Mouse (Mus musculus): Measurements from ENCODE around the gene Tfeb. TPM values are rescaled to one million over a fixed set of nuclear protein-coding genes. Genes with fewer than 3 reads are reported as not detected.

The Tfeb gene
- polyA plus RNA-seq, 1 experiment from 2014 or later, result 5.1 TPM

- H3K4me3 ChIP-seq (ENCODE audit: low read depth, low read length), result no peak overlapping the region
- no peaks in the 10 kb centered on the region for H3K9me3 ChIP-seq (ENCODE audit: control insufficient read depth, low read depth, low read length)
- ATAC-seq (ENCODE audit: insufficient number of reproducible peaks, insufficient read depth, low FRiP score, low read depth), result no peak
- H3K27me3 ChIP-seq (ENCODE audit: control insufficient read depth, insufficient read depth, low read length), result no peaks in the 10 kb centered on the region
- H3K4me1 ChIP-seq (ENCODE audit: control insufficient read depth, insufficient read depth, low read length), result peaks cover 4% of the 10 kb centered on the region
- H3K9ac ChIP-seq (replicated peaks; ENCODE audit: low read depth, low read length), result no peak overlapping the region
- no peak overlapping the region for H3K27ac ChIP-seq (ENCODE audit: low read length)
- no peaks in the 10 kb centered on the region for H3K36me3 ChIP-seq (ENCODE audit: control insufficient read depth, insufficient read depth, low read length)
- H3K4me2 ChIP-seq (replicated peaks; ENCODE audit: low read depth, low read length), result no peak overlapping the region
- WGBS, result 93% methylated on average over 14 of the region's 14 CpGs
Observed at GRCm38 (mm10) chr17:47744086-47744485, 7.3 kb downstream of the Tfeb start.

DNA sequence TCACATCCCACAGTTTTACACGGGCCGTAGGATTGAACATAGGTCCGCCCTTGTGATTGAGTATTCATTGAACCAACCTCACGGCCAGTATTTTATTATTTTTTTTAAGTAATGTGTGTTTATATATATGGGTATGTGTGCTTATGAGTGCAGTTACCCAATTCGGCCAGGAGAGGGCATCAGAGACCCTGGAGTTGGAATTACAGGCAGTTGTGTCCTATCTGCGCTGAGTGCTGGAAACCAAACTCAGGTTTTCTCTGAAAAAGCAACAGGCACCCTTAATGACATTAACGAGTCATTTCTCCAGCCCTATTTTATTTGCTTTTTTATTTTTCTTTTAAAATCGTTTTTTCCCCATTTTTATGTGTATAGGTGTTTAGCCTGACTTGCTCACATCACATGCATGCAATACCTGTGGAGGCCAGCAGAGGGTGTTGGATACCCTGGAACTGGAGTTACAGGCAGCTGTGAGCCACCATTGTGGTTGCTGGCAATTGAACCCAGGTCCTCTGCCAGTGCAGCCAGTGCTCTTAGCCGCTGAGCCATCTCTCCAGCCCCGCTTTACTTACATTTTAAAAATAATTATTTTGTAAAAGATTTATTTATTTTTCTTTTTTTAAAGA, 8.0 kb downstream of the Tfeb start:
- H3K27ac ChIP-seq (ENCODE audit: low read length), result no peak overlapping the region

DNA sequence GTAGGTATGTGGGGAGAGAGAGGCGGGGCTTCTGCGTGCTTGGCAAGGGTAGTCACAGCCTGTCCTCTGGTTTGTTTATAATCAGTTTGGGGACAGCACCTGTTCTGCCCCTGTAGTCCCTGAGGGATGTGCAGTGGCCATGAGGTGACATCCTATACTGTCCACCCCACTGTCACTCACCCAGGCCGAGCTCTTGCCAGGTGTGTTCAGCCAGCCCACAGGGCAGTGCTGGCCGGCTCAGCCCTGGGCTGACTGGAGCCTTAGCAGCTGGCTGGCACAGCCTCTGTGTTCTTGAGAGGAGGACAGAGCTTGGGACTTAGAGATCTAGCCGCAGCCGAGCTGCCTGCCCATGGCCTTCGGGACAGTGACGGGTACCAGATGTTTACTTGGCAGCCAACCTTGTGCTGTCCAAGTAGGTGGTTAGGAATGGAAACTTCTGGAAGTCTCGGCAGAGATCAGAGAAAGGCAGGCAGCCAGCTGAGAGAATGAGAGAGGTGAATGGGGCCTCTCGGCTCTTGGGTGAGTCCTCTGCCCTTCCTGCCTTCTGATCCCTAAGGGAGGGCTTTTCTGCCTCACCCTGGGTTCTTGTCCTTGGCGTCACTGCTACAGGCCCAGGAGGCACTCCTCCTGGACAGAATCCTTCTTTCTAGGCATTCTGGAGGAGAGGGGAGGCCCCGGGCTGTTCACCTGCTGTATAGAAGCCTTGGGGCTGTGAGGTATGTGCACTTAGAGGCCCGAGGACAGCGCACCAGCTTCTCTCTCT, 12.1 kb downstream of the Tfeb start:
- Histone ChIP-seq H3K36me3 (ENCODE audit: control insufficient read depth, insufficient read depth, low read length) (no peaks in the 10 kb centered on the region), H3K4me3 (ENCODE audit: low read depth, low read length) (no peak overlapping the region), H3K4me1 (ENCODE audit: control insufficient read depth, insufficient read depth, low read length) (peaks cover 8% of the 10 kb centered on the region), H3K27me3 (ENCODE audit: control insufficient read depth, insufficient read depth, low read length) (no peaks in the 10 kb centered on the region), H3K27ac (ENCODE audit: low read length) (peak overlapping the region; percentile 18; the same call in 1 of the 2 replicates), H3K9me3 (ENCODE audit: control insufficient read depth, low read depth, low read length) (no peaks in the 10 kb centered on the region), H3K9ac (replicated peaks; ENCODE audit: low read depth, low read length) (no peak overlapping the region), H3K4me2 (replicated peaks; ENCODE audit: low read depth, low read length) (no peak overlapping the region)
- WGBS, result 45% methylated on average over 14 of the region's 14 CpGs
- peak; percentile 46; the same call in 1 of the 2 replicates for ATAC-seq (ENCODE audit: insufficient number of reproducible peaks, insufficient read depth, low FRiP score, low read depth)

More for the DNA sequence above, 8.0 kb downstream of the Tfeb start:
- 85% methylated on average over 10 of the region's 10 CpGs for WGBS
- Histone ChIP-seq H3K36me3 (ENCODE audit: control insufficient read depth, insufficient read depth, low read length) (no peaks in the 10 kb centered on the region), H3K9me3 (ENCODE audit: control insufficient read depth, low read depth, low read length) (no peaks in the 10 kb centered on the region), H3K4me2 (replicated peaks; ENCODE audit: low read depth, low read length) (no peak overlapping the region), H3K27me3 (ENCODE audit: control insufficient read depth, insufficient read depth, low read length) (no peaks in the 10 kb centered on the region), H3K4me1 (ENCODE audit: control insufficient read depth, insufficient read depth, low read length) (peaks cover 8% of the 10 kb centered on the region), H3K9ac (replicated peaks; ENCODE audit: low read depth, low read length) (no peak overlapping the region), H3K4me3 (ENCODE audit: low read depth, low read length) (no peak overlapping the region)
- no peak for ATAC-seq (ENCODE audit: insufficient number of reproducible peaks, insufficient read depth, low FRiP score, low read depth)

GRCm38 (mm10) chr17:47749626-47750025, 12.8 kb downstream of the Tfeb start:
- WGBS, result 90% methylated on average over 3 of the region's 3 CpGs
- no peaks in the 10 kb centered on the region for H3K27me3 ChIP-seq (ENCODE audit: control insufficient read depth, insufficient read depth, low read length)
- ATAC-seq (ENCODE audit: insufficient number of reproducible peaks, insufficient read depth, low FRiP score, low read depth), result no peak
- no peaks in the 10 kb centered on the region for H3K9me3 ChIP-seq (ENCODE audit: control insufficient read depth, low read depth, low read length)
- H3K4me2 ChIP-seq (replicated peaks; ENCODE audit: low read depth, low read length), result no peak overlapping the region
- H3K36me3 ChIP-seq (ENCODE audit: control insufficient read depth, insufficient read depth, low read length), result no peaks in the 10 kb centered on the region
- no peak overlapping the region for H3K27ac ChIP-seq (ENCODE audit: low read length)
- H3K4me3 ChIP-seq (ENCODE audit: low read depth, low read length), result no peak overlapping the region
- H3K9ac ChIP-seq (replicated peaks; ENCODE audit: low read depth, low read length), result no peak overlapping the region
- H3K4me1 ChIP-seq (ENCODE audit: control insufficient read depth, insufficient read depth, low read length), result peaks cover 8% of the 10 kb centered on the region

DNA sequence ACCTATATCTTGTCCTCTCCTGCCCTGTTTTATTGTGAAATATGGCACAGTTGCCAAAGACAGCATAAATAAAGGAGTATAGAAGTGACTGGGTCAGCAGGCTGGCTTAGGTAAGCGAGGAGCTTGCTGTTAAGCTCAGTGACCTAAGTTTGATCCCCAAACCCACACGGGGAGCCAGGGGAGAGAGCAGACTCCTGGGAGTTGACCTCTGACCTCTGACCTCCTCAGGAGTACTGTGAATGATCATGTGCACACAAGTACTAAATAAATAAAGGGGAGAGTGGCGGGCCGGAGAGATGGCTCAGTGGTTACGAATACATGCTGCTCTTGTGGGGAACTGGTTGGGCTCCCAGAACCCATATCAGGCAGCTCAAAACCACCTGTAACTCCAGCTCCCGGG, 13.3 kb downstream of the Tfeb start:
- ATAC-seq (ENCODE audit: insufficient number of reproducible peaks, insufficient read depth, low FRiP score, low read depth), result no peak
- Histone ChIP-seq H3K4me1 (ENCODE audit: control insufficient read depth, insufficient read depth, low read length) (peaks cover 8% of the 10 kb centered on the region), H3K27me3 (ENCODE audit: control insufficient read depth, insufficient read depth, low read length) (no peaks in the 10 kb centered on the region), H3K36me3 (ENCODE audit: control insufficient read depth, insufficient read depth, low read length) (no peaks in the 10 kb centered on the region), H3K9ac (replicated peaks; ENCODE audit: low read depth, low read length) (no peak overlapping the region), H3K9me3 (ENCODE audit: control insufficient read depth, low read depth, low read length) (no peaks in the 10 kb centered on the region), H3K4me3 (ENCODE audit: low read depth, low read length) (no peak overlapping the region), H3K27ac (ENCODE audit: low read length) (no peak overlapping the region), H3K4me2 (replicated peaks; ENCODE audit: low read depth, low read length) (no peak overlapping the region)
- WGBS, result 48% methylated on average over 6 of the region's 6 CpGs

GRCm38 (mm10) chr17:47751811-47752210, 15.0 kb downstream of the Tfeb start:
- no peaks in the 10 kb centered on the region for H3K9me3 ChIP-seq (ENCODE audit: control insufficient read depth, low read depth, low read length)
- no peaks in the 10 kb centered on the region for H3K36me3 ChIP-seq (ENCODE audit: control insufficient read depth, insufficient read depth, low read length)
- H3K4me2 ChIP-seq (replicated peaks; ENCODE audit: low read depth, low read length), result no peak overlapping the region
- H3K27me3 ChIP-seq (ENCODE audit: control insufficient read depth, insufficient read depth, low read length), result no peaks in the 10 kb centered on the region
- WGBS, result 67% methylated on average over 5 of the region's 5 CpGs
- no peak overlapping the region for H3K4me3 ChIP-seq (ENCODE audit: low read depth, low read length)
- no peak overlapping the region for H3K9ac ChIP-seq (replicated peaks; ENCODE audit: low read depth, low read length)
- ATAC-seq (ENCODE audit: insufficient number of reproducible peaks, insufficient read depth, low FRiP score, low read depth), result no peak
- H3K4me1 ChIP-seq (ENCODE audit: control insufficient read depth, insufficient read depth, low read length), result peaks cover 8% of the 10 kb centered on the region
- H3K27ac ChIP-seq (ENCODE audit: low read length), result no peak overlapping the region

GRCm38 (mm10) chr17:47753130-47753775, 16.4 kb downstream of the Tfeb start:
- WGBS, result 71% methylated on average over 8 of the region's 8 CpGs
- no peaks in the 10 kb centered on the region for H3K27me3 ChIP-seq (ENCODE audit: control insufficient read depth, insufficient read depth, low read length)
- no peaks in the 10 kb centered on the region for H3K36me3 ChIP-seq (ENCODE audit: control insufficient read depth, insufficient read depth, low read length)
- no peak for ATAC-seq (ENCODE audit: insufficient number of reproducible peaks, insufficient read depth, low FRiP score, low read depth)
- no peaks in the 10 kb centered on the region for H3K9me3 ChIP-seq (ENCODE audit: control insufficient read depth, low read depth, low read length)
- H3K4me2 ChIP-seq (replicated peaks; ENCODE audit: low read depth, low read length), result no peak overlapping the region
- peaks cover 8% of the 10 kb centered on the region for H3K4me1 ChIP-seq (ENCODE audit: control insufficient read depth, insufficient read depth, low read length)
- no peak overlapping the region for H3K4me3 ChIP-seq (ENCODE audit: low read depth, low read length)
- no peak overlapping the region for H3K27ac ChIP-seq (ENCODE audit: low read length)
- no peak overlapping the region for H3K9ac ChIP-seq (replicated peaks; ENCODE audit: low read depth, low read length)

GRCm38 (mm10) chr17:47754246-47754645, 17.4 kb downstream of the Tfeb start:
- H3K4me2 ChIP-seq (replicated peaks; ENCODE audit: low read depth, low read length), result no peak overlapping the region
- no peak for ATAC-seq (ENCODE audit: insufficient number of reproducible peaks, insufficient read depth, low FRiP score, low read depth)
- no peaks in the 10 kb centered on the region for H3K9me3 ChIP-seq (ENCODE audit: control insufficient read depth, low read depth, low read length)
- H3K36me3 ChIP-seq (ENCODE audit: control insufficient read depth, insufficient read depth, low read length), result no peaks in the 10 kb centered on the region
- no peaks in the 10 kb centered on the region for H3K27me3 ChIP-seq (ENCODE audit: control insufficient read depth, insufficient read depth, low read length)
- no peak overlapping the region for H3K27ac ChIP-seq (ENCODE audit: low read length)
- no peak overlapping the region for H3K9ac ChIP-seq (replicated peaks; ENCODE audit: low read depth, low read length)
- 71% methylated on average over 11 of the region's 13 CpGs for WGBS
- H3K4me1 ChIP-seq (ENCODE audit: control insufficient read depth, insufficient read depth, low read length), result peaks cover 2% of the 10 kb centered on the region
- no peak overlapping the region for H3K4me3 ChIP-seq (ENCODE audit: low read depth, low read length)

Data from stomach, embryonic 14.5 days (tissue).